Mouse (Mus musculus) embryo, embryonic 11 days (tissue): ENCODE results near the gene Ubxn6.

Source experiments
- DNase-seq: peaks from one replicate; pipeline ENCODE4 v3.0.0-alpha.2; 2015

Gene Ubxn6

DNA sequence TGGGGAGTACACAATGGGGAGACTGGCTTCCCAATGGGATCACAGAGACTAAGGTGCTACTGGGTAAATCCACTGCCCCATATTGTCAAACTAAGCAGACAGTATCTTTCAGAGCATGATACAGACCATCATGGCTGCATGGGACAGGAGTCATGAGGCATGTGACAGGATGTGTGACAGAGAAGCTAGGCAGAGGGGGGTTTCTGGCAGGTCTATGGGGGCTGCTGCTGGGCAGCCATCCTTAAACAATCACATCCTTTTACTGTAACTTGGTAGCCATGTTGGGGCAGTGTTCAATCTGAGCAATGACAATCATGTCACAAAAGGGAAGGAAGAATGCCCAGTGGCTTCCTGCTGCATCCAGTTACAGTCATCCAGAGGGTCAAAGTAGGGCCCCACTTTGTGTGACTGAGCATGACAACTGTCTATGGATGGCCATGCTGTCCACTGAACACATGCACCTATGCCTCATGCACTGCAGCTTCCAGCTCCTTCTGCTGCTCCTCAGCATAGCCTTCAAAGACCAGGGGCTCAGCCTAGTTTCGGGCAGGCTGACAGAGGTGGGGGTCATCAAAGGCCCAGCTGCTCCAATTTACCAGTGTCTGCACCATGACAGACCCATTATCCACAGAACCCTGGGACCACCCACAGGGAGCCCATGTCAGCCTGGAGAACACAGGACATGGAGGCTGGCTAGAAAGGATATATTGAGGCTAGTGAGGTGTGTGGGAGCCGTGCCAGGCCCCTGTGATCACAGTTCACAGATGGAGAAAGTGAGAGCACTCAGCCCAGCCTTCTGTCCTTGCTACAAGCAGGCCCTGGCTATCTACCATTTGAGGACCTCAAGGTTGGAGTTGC, 52.5 kb downstream of the Ubxn6 start:
- no peak for DNase-seq

DNA sequence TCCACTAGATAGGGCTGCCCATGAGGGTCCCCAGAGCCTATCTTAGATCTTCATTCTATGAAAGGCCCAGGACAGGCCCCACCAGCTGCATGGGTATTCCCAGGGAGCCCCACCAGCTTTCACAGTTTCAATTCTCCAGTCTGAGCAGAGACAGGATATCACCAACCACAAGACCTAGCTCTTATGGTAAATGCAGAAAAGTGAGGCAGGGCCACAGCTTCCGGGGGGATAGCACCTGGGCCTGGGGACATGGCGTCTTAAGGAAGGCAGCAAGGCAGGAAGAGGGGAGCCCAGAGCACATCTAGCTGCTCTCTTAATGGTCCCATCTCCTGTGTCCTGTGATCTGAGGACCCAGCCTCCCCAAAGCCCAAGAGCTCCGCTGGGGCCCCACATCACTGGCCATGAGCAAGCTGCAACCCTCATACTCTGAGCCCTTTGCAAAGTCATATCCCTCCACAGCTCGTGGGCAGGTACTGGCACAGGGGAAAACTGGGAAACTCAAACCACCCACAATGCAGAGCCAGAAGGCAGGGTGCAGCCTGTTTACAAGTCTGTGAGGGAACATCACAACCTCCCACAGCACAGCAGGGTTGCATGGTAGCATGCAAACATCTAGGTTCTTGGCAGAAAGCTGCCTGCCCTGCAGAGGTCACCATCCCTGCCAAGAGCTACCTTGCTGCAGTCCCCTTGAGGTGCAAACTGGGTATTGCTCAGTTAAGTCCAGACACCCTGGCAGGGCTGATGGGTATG, 53.5 kb downstream of the Ubxn6 start:
- DNase-seq: no peak

DNA sequence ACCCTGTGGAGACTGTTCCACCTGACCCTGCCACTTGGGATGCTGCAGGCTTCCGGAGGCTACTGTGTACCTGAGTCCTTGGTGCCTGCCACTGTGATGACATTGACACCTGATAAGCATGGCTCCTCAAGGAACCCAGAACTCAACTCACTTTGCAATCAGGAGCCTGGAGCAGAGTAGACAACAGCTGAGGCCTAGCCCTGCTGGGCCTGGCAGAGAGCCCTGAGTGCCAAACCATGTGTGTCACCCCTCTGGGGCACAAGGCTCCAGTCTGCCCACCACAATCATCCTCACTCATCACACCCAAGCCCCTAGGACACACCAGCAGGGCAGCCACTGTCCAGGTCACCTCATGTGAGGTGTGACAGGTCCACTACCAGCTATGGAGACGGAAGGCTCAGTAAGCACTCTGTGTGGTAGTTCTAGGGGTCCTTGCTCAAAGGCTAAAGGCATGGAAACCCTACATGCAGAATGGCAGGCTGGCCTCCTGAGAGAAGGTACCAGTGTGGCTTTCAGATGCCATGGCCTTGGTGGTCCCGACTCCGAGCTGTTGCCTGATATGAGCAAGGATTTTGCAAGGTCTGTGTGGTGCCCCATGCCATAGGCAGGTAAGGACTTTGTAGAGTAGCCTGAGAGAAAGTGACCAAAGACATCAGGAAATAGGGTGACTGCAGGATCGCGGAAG, 54.3 kb downstream of the Ubxn6 start:
- DNase-seq: no peak

DNA sequence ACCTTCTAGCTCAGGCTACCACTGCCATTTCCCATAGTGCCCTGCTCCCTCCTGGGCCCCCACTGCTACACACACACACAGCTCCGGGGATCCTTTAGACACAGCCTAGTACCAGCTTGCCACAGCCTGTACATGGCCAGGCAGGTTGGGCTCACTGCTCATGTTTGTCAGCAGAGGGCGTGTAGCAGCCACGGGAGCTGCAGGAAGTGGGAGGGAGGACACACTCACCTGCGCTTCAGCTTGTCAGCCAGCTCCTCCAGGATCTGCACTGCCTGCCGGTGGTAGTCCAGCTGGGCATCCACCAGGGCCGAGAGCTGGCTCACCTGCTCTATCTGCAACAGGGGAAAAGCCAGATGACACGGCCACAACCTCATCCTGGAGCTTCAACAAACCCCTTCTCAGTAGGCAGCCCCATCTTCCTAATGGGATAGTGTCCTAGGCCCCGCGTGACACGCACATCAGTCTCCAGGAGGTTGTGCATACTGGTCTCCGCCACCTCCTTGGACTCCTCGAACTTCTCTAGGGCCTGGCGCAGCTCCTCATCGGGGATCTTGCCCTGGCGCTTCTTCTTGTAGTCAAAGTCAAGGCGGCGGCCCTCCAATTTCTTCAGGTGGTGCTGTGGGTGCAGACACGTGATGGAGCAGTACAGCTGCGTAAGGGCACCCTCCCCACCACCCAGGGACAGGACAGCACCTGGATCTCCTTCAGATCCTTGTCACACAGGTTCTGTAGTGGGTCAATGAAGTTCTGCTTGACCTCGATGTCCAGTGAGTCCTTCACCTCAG, 56.3 kb downstream of the Ubxn6 start:
- no peak for DNase-seq

DNA sequence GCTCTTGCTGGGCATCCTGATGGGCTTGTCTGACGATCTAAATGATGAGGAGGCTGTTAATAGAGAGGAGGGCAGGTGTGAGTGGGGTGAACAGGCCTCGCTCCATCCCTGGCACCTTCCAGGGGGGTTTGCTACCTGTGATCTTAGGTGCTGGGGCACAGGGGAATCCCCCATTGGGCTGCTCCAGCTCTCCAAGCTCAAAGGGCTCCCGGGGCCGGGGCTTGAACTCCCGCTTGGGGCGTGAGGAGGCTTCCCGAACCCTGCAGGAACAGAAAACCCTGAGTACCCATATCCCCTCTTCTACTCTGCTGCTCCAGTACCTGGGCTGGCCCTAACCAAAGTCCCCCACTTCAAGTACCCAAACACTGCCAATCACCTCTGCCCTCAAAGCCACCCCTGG, 57.0 kb downstream of the Ubxn6 start:
- no peak for DNase-seq
